Mouse (Mus musculus) hindbrain, embryonic 13.5 days (tissue): ENCODE results near the gene Gfi1b. TPM values are rescaled to one million over a fixed set of nuclear protein-coding genes. Genes with fewer than 3 reads are reported as not detected.

ENCODE experiments used
- ATAC-seq: fragments of 200-750 bp; cut with Nextera tagmentation; 2 replicates; pipeline ENCODE4 v1.8.0; 2017; ENCODE audit warnings: moderate TSS enrichment; ENCODE audit not compliant: low FRiP score
- H3K27ac ChIP-seq: fragments of 300-500 bp; sonication (generic); 2 replicates; pipeline ENCODE4 v1.5.1; 2015; ENCODE audit warnings: inconsistent platforms, mild to moderate bottlenecking, moderate library complexity
- H3K27me3 ChIP-seq: fragments of 300-500 bp; sonication (generic); 2 replicates; pipeline ENCODE4 v1.6.1; 2015; ENCODE audit warnings: mild to moderate bottlenecking, inconsistent platforms
- H3K36me3 ChIP-seq: fragments of 300-500 bp; sonication (generic); 2 replicates; pipeline ENCODE4 v1.6.1; 2015; ENCODE audit warnings: mild to moderate bottlenecking, inconsistent platforms
- H3K4me1 ChIP-seq: fragments of 300-500 bp; sonication (generic); replicated peaks from 2 replicates; pipeline ENCODE4 v1.6.1; 2015; ENCODE audit warnings: inconsistent platforms
- H3K4me2 ChIP-seq: fragments of 300-500 bp; sonication (generic); 2 replicates; pipeline ENCODE4 v1.6.1; 2015; ENCODE audit warnings: inconsistent platforms, mild to moderate bottlenecking, moderate library complexity
- H3K4me3 ChIP-seq: fragments of 300-500 bp; sonication (generic); 2 replicates; pipeline ENCODE4 v1.5.1; 2015; ENCODE audit warnings: mild to moderate bottlenecking, inconsistent platforms
- H3K9ac ChIP-seq: fragments of 300-500 bp; sonication (generic); 2 replicates; pipeline ENCODE4 v1.6.1; 2015; ENCODE audit warnings: mild to moderate bottlenecking, inconsistent platforms
- H3K9me3 ChIP-seq: fragments of 300-500 bp; sonication (generic); 2 replicates; pipeline ENCODE4 v1.6.1; 2016; ENCODE audit warnings: inconsistent platforms
- WGBS: fragments of 180-500 bp; shearing (Covaris S2); methylation state at CpG from one replicate; pipeline ENCODE4 v1.1.7; 2015; 5-methylcytosine and 5-hydroxymethylcytosine counted together
- polyA plus RNA-seq: library from polyadenylated mRNA; unstranded; fragments of >200 nt; fragmentation: Nextera tagmentation; extraction: Ambion mirVana; gene quantifications from 2 replicates; pipeline ENCODE4 v1.2.1, GENCODE M21; 2015

Gene Gfi1b
- polyA plus RNA-seq, 1 experiment from 2014 or later, result 0.23 TPM

GRCm38 (mm10) chr2:28620522-28620921, 1.3 kb downstream of the Gfi1b start:
- Histone ChIP-seq H3K4me3 (no peak overlapping the region), H3K4me2 (no peak overlapping the region), H3K27me3 (peaks cover 36% of the 10 kb centered on the region), H3K9ac (no peak overlapping the region), H3K9me3 (no peaks in the 10 kb centered on the region), H3K27ac (no peak overlapping the region), H3K4me1 (peaks cover 4% of the 10 kb centered on the region; the same call in 1 of the 2 replicates), H3K36me3 (no peaks in the 10 kb centered on the region)
- no peak for ATAC-seq
- 63% methylated on average over 10 of the region's 10 CpGs for WGBS

- no peak for ATAC-seq
- no peak overlapping the region for H3K4me3 ChIP-seq
- 82% methylated on average over 6 of the region's 6 CpGs for WGBS
- H3K36me3 ChIP-seq, result no peaks in the 10 kb centered on the region
- H3K4me1 ChIP-seq, result peaks cover 4% of the 10 kb centered on the region; the same call in 1 of the 2 replicates
- peaks cover 44% of the 10 kb centered on the region for H3K27me3 ChIP-seq
- H3K4me2 ChIP-seq, result no peak overlapping the region
- H3K9me3 ChIP-seq, result no peaks in the 10 kb centered on the region
- H3K27ac ChIP-seq, result no peak overlapping the region
- no peak overlapping the region for H3K9ac ChIP-seq
These were observed 2.4 kb downstream of the Gfi1b start for GRCm38 (mm10) chr2:28619369-28619768.

GRCm38 (mm10) chr2:28618777-28619336, 2.9 kb downstream of the Gfi1b start:
- no peak overlapping the region for H3K27ac ChIP-seq
- ATAC-seq, result no peak
- H3K9me3 ChIP-seq, result no peaks in the 10 kb centered on the region
- H3K27me3 ChIP-seq, result peaks cover 44% of the 10 kb centered on the region
- 84% methylated on average over 6 of the region's 6 CpGs for WGBS
- H3K4me3 ChIP-seq, result no peak overlapping the region
- H3K9ac ChIP-seq, result no peak overlapping the region
- peaks cover 4% of the 10 kb centered on the region; the same call in 1 of the 2 replicates for H3K4me1 ChIP-seq
- H3K36me3 ChIP-seq, result no peaks in the 10 kb centered on the region
- H3K4me2 ChIP-seq, result no peak overlapping the region

GRCm38 (mm10) chr2:28617498-28618486, 4.0 kb downstream of the Gfi1b start:
- 78% methylated on average over 8 of the region's 8 CpGs for WGBS
- ATAC-seq, result no peak

GRCm38 (mm10) chr2:28616874-28617273, 4.9 kb downstream of the Gfi1b start:
- H3K9me3 ChIP-seq, result no peaks in the 10 kb centered on the region
- 88% methylated on average over 9 of the region's 9 CpGs for WGBS
- no peak overlapping the region for H3K4me3 ChIP-seq
- no peak overlapping the region for H3K9ac ChIP-seq
- peaks cover 29% of the 10 kb centered on the region for H3K27me3 ChIP-seq
- H3K4me2 ChIP-seq, result no peak overlapping the region
- ATAC-seq, result no peak
- H3K36me3 ChIP-seq, result no peaks in the 10 kb centered on the region
- no peak overlapping the region for H3K27ac ChIP-seq
- H3K4me1 ChIP-seq, result peaks cover 4% of the 10 kb centered on the region; the same call in 1 of the 2 replicates

More at GRCm38 (mm10) chr2:28617498-28618486, 4.0 kb downstream of the Gfi1b start:
- no peak overlapping the region for H3K4me2 ChIP-seq
- no peak overlapping the region for H3K9ac ChIP-seq
- no peak overlapping the region for H3K27ac ChIP-seq
- no peak overlapping the region for H3K4me3 ChIP-seq
- H3K9me3 ChIP-seq, result no peaks in the 10 kb centered on the region
- H3K36me3 ChIP-seq, result no peaks in the 10 kb centered on the region
- peaks cover 4% of the 10 kb centered on the region; the same call in 1 of the 2 replicates for H3K4me1 ChIP-seq
- H3K27me3 ChIP-seq, result peaks cover 38% of the 10 kb centered on the region

- WGBS, result 34% methylated on average over 5 of the region's 5 CpGs
- no peak for ATAC-seq
- no peak overlapping the region for H3K4me3 ChIP-seq
- H3K27ac ChIP-seq, result no peak overlapping the region
- H3K36me3 ChIP-seq, result no peaks in the 10 kb centered on the region
- no peak overlapping the region for H3K9ac ChIP-seq
- peaks cover 24% of the 10 kb centered on the region for H3K27me3 ChIP-seq
- H3K4me2 ChIP-seq, result no peak overlapping the region
- H3K4me1 ChIP-seq, result no peaks in the 10 kb centered on the region
- no peaks in the 10 kb centered on the region for H3K9me3 ChIP-seq
These were observed 5.4 kb downstream of the Gfi1b start for GRCm38 (mm10) chr2:28616358-28616757.

GRCm38 (mm10) chr2:28613599-28613998, 8.2 kb downstream of the Gfi1b start:
- WGBS, result 89% methylated on average over 10 of the region's 10 CpGs
- Histone ChIP-seq H3K27me3 (0 out of 2 replicates have a peak, but pooled peaks cover 8% of the 10 kb centered on the region), H3K36me3 (no peaks in the 10 kb centered on the region), H3K9me3 (no peaks in the 10 kb centered on the region), H3K9ac (no peak overlapping the region), H3K27ac (no peak overlapping the region), H3K4me2 (no peak overlapping the region), H3K4me3 (no peak overlapping the region), H3K4me1 (0 out of 2 replicates have a peak, but pooled peaks cover 5% of the 10 kb centered on the region)
- no peak for ATAC-seq

GRCm38 (mm10) chr2:28612436-28613063, 9.2 kb downstream of the Gfi1b start:
- H3K27ac ChIP-seq, result no peak overlapping the region
- no peak overlapping the region for H3K9ac ChIP-seq
- H3K4me2 ChIP-seq, result no peak overlapping the region
- WGBS, result 69% methylated on average over 10 of the region's 10 CpGs
- H3K36me3 ChIP-seq, result no peaks in the 10 kb centered on the region
- H3K4me1 ChIP-seq, result 0 out of 2 replicates have a peak, but pooled peaks cover 5% of the 10 kb centered on the region
- H3K27me3 ChIP-seq, result 0 out of 2 replicates have a peak, but pooled peaks cover 8% of the 10 kb centered on the region
- no peak for ATAC-seq
- no peak overlapping the region for H3K4me3 ChIP-seq
- H3K9me3 ChIP-seq, result no peaks in the 10 kb centered on the region

GRCm38 (mm10) chr2:28611407-28611787, 10.4 kb downstream of the Gfi1b start:
- Histone ChIP-seq H3K9me3 (no peaks in the 10 kb centered on the region), H3K4me1 (0 out of 2 replicates have a peak, but pooled peaks cover 5% of the 10 kb centered on the region)
- WGBS, result 83% methylated on average over 17 of the region's 17 CpGs

GRCm38 (mm10) chr2:28610716-28611406, 10.9 kb downstream of the Gfi1b start:
- Histone ChIP-seq H3K27ac (no peak overlapping the region), H3K4me1 (0 out of 2 replicates have a peak, but pooled peaks cover 7% of the 10 kb centered on the region), H3K27me3 (0 out of 2 replicates have a peak, but pooled peaks cover 8% of the 10 kb centered on the region), H3K9me3 (no peaks in the 10 kb centered on the region), H3K4me2 (no peak overlapping the region), H3K4me3 (no peak overlapping the region), H3K36me3 (no peaks in the 10 kb centered on the region), H3K9ac (no peak overlapping the region)
- 46% methylated on average over 12 of the region's 12 CpGs for WGBS
- ATAC-seq, result no peak

More at GRCm38 (mm10) chr2:28611407-28611787, 10.4 kb downstream of the Gfi1b start:
- Histone ChIP-seq H3K36me3 (no peaks in the 10 kb centered on the region), H3K4me2 (no peak overlapping the region), H3K9ac (no peak overlapping the region), H3K27me3 (0 out of 2 replicates have a peak, but pooled peaks cover 8% of the 10 kb centered on the region), H3K27ac (no peak overlapping the region), H3K4me3 (no peak overlapping the region)
- no peak for ATAC-seq

GRCm38 (mm10) chr2:28609851-28610250, 11.9 kb downstream of the Gfi1b start:
- Histone ChIP-seq H3K27ac (no peak overlapping the region), H3K9ac (no peak overlapping the region), H3K9me3 (no peaks in the 10 kb centered on the region), H3K27me3 (0 out of 2 replicates have a peak, but pooled peaks cover 5% of the 10 kb centered on the region), H3K4me1 (0 out of 2 replicates have a peak, but pooled peaks cover 8% of the 10 kb centered on the region), H3K4me2 (no peak overlapping the region), H3K36me3 (no peaks in the 10 kb centered on the region), H3K4me3 (no peak overlapping the region)
- no peak for ATAC-seq
- 91% methylated on average over 10 of the region's 10 CpGs for WGBS
